Mouse (Mus musculus) CH12.LX (cell line): ENCODE results near the gene Camkmt. TPM values are rescaled to one million over a fixed set of nuclear protein-coding genes. Genes with fewer than 3 reads are reported as not detected.

Experiments
- DNase-seq: peaks from one replicate; pipeline ENCODE4 v3.0.0-alpha.2; 2013; ENCODE audit errors: extremely low read depth
- H3K27ac ChIP-seq: 2 replicates; pipeline ENCODE4 v1.5.1; 2012; ENCODE audit warnings: low read depth, mild to moderate bottlenecking, control low read depth, moderate library complexity; ENCODE audit not compliant: insufficient read depth
- H3K27me3 ChIP-seq: replicated peaks from 2 replicates; pipeline ENCODE3; 2012; ENCODE audit warnings: inconsistent platforms
- H3K36me3 ChIP-seq, 2 experiments: replicated peaks in 1 of 2; 2 replicates each; pipeline versions ENCODE3 to v1.6.1; 2012; ENCODE audit warnings: inconsistent platforms in 1 of 2, low read length in 1 of 2, mild to moderate bottlenecking in 1 of 2, mixed read lengths in 1 of 2, moderate library complexity in 1 of 2; ENCODE audit not compliant: control insufficient read depth in 1 of 2, insufficient read depth in 1 of 2
- H3K4me1 ChIP-seq, 2 experiments: 2 replicates each; pipeline ENCODE4 v1.6.1; 2012; ENCODE audit warnings: inconsistent platforms in 1 of 2, moderate library complexity in 1 of 2; ENCODE audit not compliant: insufficient read depth in 2 of 2, control insufficient read depth in 1 of 2
- H3K4me2 ChIP-seq: 2 replicates; pipeline ENCODE4 v1.6.1; 2012; ENCODE audit warnings: low read depth, mild to moderate bottlenecking, control low read depth; ENCODE audit not compliant: poor library complexity, insufficient read depth, severe bottlenecking
- H3K4me3 ChIP-seq, 3 experiments: fragments of 150-350 bp in 1 of 3; sonication (generic) in 1 of 3; replicated peaks in 1 of 3; 2 replicates each; pipeline versions ENCODE3 to v1.5.1; 2011 to 2012; ENCODE audit warnings: low read depth in 2 of 3, low read length in 2 of 3, mild to moderate bottlenecking in 2 of 3, moderate library complexity in 2 of 3, control low read depth in 1 of 3, improper control_type of control experiment in 1 of 3, inconsistent platforms in 1 of 3, mixed read lengths in 1 of 3; ENCODE audit not compliant: poor library complexity in 1 of 3
- H3K79me2 ChIP-seq: replicated peaks from 2 replicates; pipeline ENCODE4 v1.6.1; 2012; ENCODE audit warnings: mild to moderate bottlenecking, moderate library complexity; ENCODE audit not compliant: control insufficient read depth, poor library complexity, insufficient read depth, severe bottlenecking; ENCODE audit errors: extremely low read depth
- H3K9ac ChIP-seq: 2 replicates; pipeline ENCODE4 v1.6.1; 2012; ENCODE audit warnings: low read depth, mild to moderate bottlenecking, control low read depth, moderate library complexity; ENCODE audit not compliant: insufficient read depth
- H3K9me3 ChIP-seq: replicated peaks from 2 replicates; pipeline ENCODE3; 2012; ENCODE audit warnings: low read length, inconsistent platforms, mixed read lengths
- CTCF ChIP-seq, 2 experiments: IDR thresholded peaks in 1 of 2; conservative IDR thresholded peaks in 1 of 2; 2 replicates each; pipeline ENCODE4 v1.5.1; 2011 to 2012; ENCODE audit warnings: low read depth in 2 of 2, low read length in 2 of 2, improper control_type of control experiment in 1 of 2, inconsistent platforms in 1 of 2, mild to moderate bottlenecking in 1 of 2, moderate library complexity in 1 of 2
- ETS1 ChIP-seq: conservative IDR thresholded peaks from 2 replicates; pipeline ENCODE4 v1.6.1; 2012; ENCODE audit warnings: low read depth, mild to moderate bottlenecking, inconsistent platforms, low read length, improper control_type of control experiment, moderate library complexity
- IRF4 ChIP-seq: IDR thresholded peaks from 2 replicates; pipeline ENCODE4 v1.6.1; 2014; ENCODE audit warnings: low read depth, mild to moderate bottlenecking, inconsistent platforms, low read length, improper control_type of control experiment
- MAFK ChIP-seq: IDR thresholded peaks from 2 replicates; pipeline ENCODE4 v1.6.1; 2011; ENCODE audit warnings: low read length, improper control_type of control experiment; ENCODE audit not compliant: insufficient replicate concordance
- MAX ChIP-seq: IDR thresholded peaks from 2 replicates; pipeline ENCODE4 v1.6.1; 2011; ENCODE audit warnings: low read length, improper control_type of control experiment
- MEF2A ChIP-seq: IDR thresholded peaks from 2 replicates; pipeline ENCODE4 v1.6.1; 2014; ENCODE audit warnings: low read depth, mild to moderate bottlenecking, inconsistent platforms, low read length, improper control_type of control experiment, borderline replicate concordance
- MXI1 ChIP-seq: IDR thresholded peaks from 2 replicates; pipeline ENCODE4 v1.6.1; 2011; ENCODE audit warnings: mild to moderate bottlenecking, low read depth, low read length, improper control_type of control experiment
- NELFE ChIP-seq: IDR thresholded peaks from 2 replicates; pipeline ENCODE4 v1.6.1; 2011; ENCODE audit warnings: low read depth, low read length, improper control_type of control experiment
- NRF1 ChIP-seq: IDR thresholded peaks from 2 replicates; pipeline ENCODE4 v1.6.1; 2014; ENCODE audit warnings: low read depth, mild to moderate bottlenecking, inconsistent platforms, low read length, improper control_type of control experiment, moderate library complexity
- PAX5 ChIP-seq: IDR thresholded peaks from 2 replicates; pipeline ENCODE4 v1.6.1; 2012; ENCODE audit warnings: low read length, inconsistent platforms, mixed read lengths
- POLR2AphosphoS2 ChIP-seq: IDR thresholded peaks from 2 replicates; pipeline ENCODE4 v1.6.1; 2011; ENCODE audit warnings: low read depth, low read length, improper control_type of control experiment
- RAD21 ChIP-seq: IDR thresholded peaks from 2 replicates; pipeline ENCODE4 v1.6.1; 2011; ENCODE audit warnings: low read depth, mild to moderate bottlenecking, low read length, improper control_type of control experiment, moderate library complexity
- RCOR1 ChIP-seq: conservative IDR thresholded peaks from 2 replicates; pipeline ENCODE4 v1.6.1; 2012; ENCODE audit warnings: low read depth, mild to moderate bottlenecking, inconsistent platforms, low read length, improper control_type of control experiment
- SIN3A ChIP-seq: IDR thresholded peaks from 2 replicates; pipeline ENCODE4 v1.6.1; 2012; ENCODE audit warnings: low read length, improper control_type of control experiment, inconsistent platforms
- TCF12 ChIP-seq: IDR thresholded peaks from 2 replicates; pipeline ENCODE4 v1.6.1; 2014; ENCODE audit warnings: low read depth, mild to moderate bottlenecking, inconsistent platforms, low read length, improper control_type of control experiment
- UBTF ChIP-seq: IDR thresholded peaks from 2 replicates; pipeline ENCODE4 v1.6.1; 2012; ENCODE audit warnings: low read depth, mild to moderate bottlenecking, inconsistent platforms, low read length, improper control_type of control experiment, moderate library complexity
- USF2 ChIP-seq: conservative IDR thresholded peaks from 2 replicates; pipeline ENCODE4 v1.6.1; 2011; ENCODE audit warnings: low read depth, low read length, improper control_type of control experiment
- ZMIZ1 ChIP-seq: IDR thresholded peaks from 2 replicates; pipeline ENCODE4 v1.6.1; 2012; ENCODE audit warnings: low read depth, mild to moderate bottlenecking, inconsistent platforms, low read length, improper control_type of control experiment
- ZNF384 ChIP-seq: IDR thresholded peaks from 2 replicates; pipeline ENCODE4 v1.6.1; 2012; ENCODE audit warnings: low read depth, low read length, improper control_type of control experiment, inconsistent platforms
- dilution Hi-C: fragments of 300-500 bp; cut with MboI; formaldehyde crosslinking; loops from 2 replicates; pipeline ENCODE4 v1.14.3; 2020; ENCODE audit warnings: low sequenced_read_pairs; ENCODE audit not compliant: extremely low pct_unique_long_range_greater_than_20kb, extremely low pct_ligation_motif_present
- in situ Hi-C: fragments of 300-500 bp; cut with MboI; formaldehyde crosslinking; loops from 3 replicates; pipeline ENCODE4 v1.14.3; 2019; ENCODE audit warnings: low sequenced_read_pairs, low pct_ligation_motif_present, low pct_unique_long_range_greater_than_20kb, mixed read lengths
- polyA plus RNA-seq: library from polyadenylated mRNA; unstranded; fragments of >175 nt; gene quantifications from 2 replicates; pipeline ENCODE4 v1.2.1, GENCODE M21; 2012; ENCODE audit warnings: low read depth; ENCODE audit not compliant: insufficient read length
- total RNA-seq, 2 experiments: library from RNA; depleted of rRNA; stranded (reverse); fragments of 300-350 nt in 1 of 2; fragments of >200 nt in 1 of 2; gene quantifications; 2 replicates each; pipeline ENCODE4 v1.2.3; 2012 to 2014

Gene Camkmt
- total and polyA plus RNA-seq, 3 experiments, result 1.5 to 4.4 (median 1.8) TPM

DNA sequence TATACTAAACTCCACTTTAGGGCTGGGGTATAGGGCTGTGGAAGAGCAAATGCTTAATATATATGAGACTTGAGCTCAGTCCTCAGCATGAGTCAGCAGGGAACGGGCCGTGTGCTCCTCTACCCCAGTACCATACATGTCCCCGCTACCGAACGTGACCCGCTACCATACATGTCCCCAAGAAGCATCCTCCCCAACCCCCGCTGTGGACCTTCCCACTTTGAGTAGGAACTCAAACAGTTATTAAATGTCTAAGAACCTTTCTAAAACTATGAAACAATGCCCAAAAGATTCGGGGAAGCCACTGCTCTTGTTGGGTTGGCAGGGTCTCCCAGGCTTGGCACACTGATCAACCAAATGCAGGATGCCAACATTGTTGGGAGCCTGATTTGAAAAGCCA lies 390.9 kb downstream of the Camkmt start:
- dilution Hi-C loops (no loop called here), in situ Hi-C loops (no loop called here)
- Histone ChIP-seq H3K4me2 (no peak overlapping the region), H3K79me2 (no peaks in the 10 kb centered on the region), H3K27ac (no peak overlapping the region), H3K9ac (no peak overlapping the region), H3K4me3 (no peak overlapping the region), H3K4me1 (no peaks in the 10 kb centered on the region), H3K27me3 (no peaks in the 10 kb centered on the region), H3K36me3 (no peaks in the 10 kb centered on the region), H3K9me3 (no peaks in the 10 kb centered on the region)
- TF ChIP-seq SIN3A (no peak), MEF2A (no peak), MAFK (no peak), UBTF (no peak), ETS1 (no peak), RAD21 (no peak)
- no peak for DNase-seq

- DNase-seq, result no peak
- H3K79me2 ChIP-seq, result no peaks in the 10 kb centered on the region
- H3K9me3 ChIP-seq, result no peaks in the 10 kb centered on the region
- no peak overlapping the region for H3K4me2 ChIP-seq
- no peak overlapping the region for H3K9ac ChIP-seq
- H3K27me3 ChIP-seq, result no peaks in the 10 kb centered on the region
- no peak overlapping the region for H3K4me3 ChIP-seq
- dilution Hi-C loops, result no loop called here
- no peaks in the 10 kb centered on the region for H3K4me1 ChIP-seq
- in situ Hi-C loops, result no loop called here
- no peaks in the 10 kb centered on the region for H3K36me3 ChIP-seq
- no peak overlapping the region for H3K27ac ChIP-seq
- TF ChIP-seq PAX5, result no peak
- TF ChIP-seq RAD21, result no peak
- no peak for TF ChIP-seq IRF4
- TF ChIP-seq NRF1, result no peak
- no peak for TF ChIP-seq RCOR1
- no peak for TF ChIP-seq MAX
- TF ChIP-seq MAFK, result no peak
- TF ChIP-seq ZMIZ1, result no peak
- TF ChIP-seq ZNF384, result no peak
- no peak for TF ChIP-seq NELFE
- no peak for TF ChIP-seq SIN3A
- TF ChIP-seq ETS1, result no peak
- no peak for TF ChIP-seq CTCF (conservative IDR thresholded peaks at IDR 0.05 in 1 of 2, IDR thresholded peaks at IDR 0.05 in 1 of 2; ENCODE audit: low read depth in 2 of 2, low read length in 2 of 2)
- TF ChIP-seq USF2, result no peak
- TF ChIP-seq TCF12, result no peak
- no peak for TF ChIP-seq MXI1
- no peak for TF ChIP-seq POLR2AphosphoS2
Observed at GRCm38 (mm10) chr17:85483086-85483485, 392.7 kb downstream of the Camkmt start.
